Mouse (Mus musculus) lung, adult 2 months (tissue): Measurements from ENCODE around the gene Acap1.

Experiments used
- CTCF ChIP-seq: fragments of 200-500 bp; IDR thresholded peaks from 2 replicates; pipeline ENCODE4 v1.5.1; 2011; ENCODE audit warnings: mild to moderate bottlenecking, low read length, control low read depth; ENCODE audit not compliant: insufficient read depth
- POLR2A ChIP-seq: fragments of 200-500 bp; IDR thresholded peaks from 2 replicates; pipeline ENCODE4 v1.6.1; 2011; ENCODE audit warnings: low read depth, mild to moderate bottlenecking, control low read depth, low read length, borderline replicate concordance; ENCODE audit errors: extremely low read depth

- TF ChIP-seq CTCF (no peak), POLR2A (peak; percentile 90)
Measured at GRCm38 (mm10) chr11:69837952-69838713, 57.2 kb downstream of the Acap1 start, which contains the start of gene Tmem256.
